Mouse (Mus musculus): ENCODE data around the gene Kcna5. TPM values are rescaled to one million over a fixed set of nuclear protein-coding genes. Genes with fewer than 3 reads are reported as not detected.
A peak's percentile ranks its signal among the peaks of the same experiment; 100 is the strongest.

Kcna5 gene
- polyA plus RNA-seq, 1 experiment, result 1.4 TPM

- DNase-seq, result no peak
- TF ChIP-seq POLR2A (IDR thresholded peaks at IDR 0.05; ENCODE audit: borderline replicate concordance, extremely low read depth, low read depth, low read length) (no peak), CTCF (IDR thresholded peaks at IDR 0.05; ENCODE audit: insufficient read depth, low read length) (no peak)
- WGBS, result 89% methylated on average over 9 of the region's 9 CpGs
- no peak overlapping the region for H3K4me3 ChIP-seq (replicated peaks; ENCODE audit: extremely low read depth, low read depth, low read length)
- no peaks in the 10 kb centered on the region for H3K4me1 ChIP-seq (ENCODE audit: control insufficient read depth, insufficient read depth, low read length)
Observed at GRCm38 (mm10) chr6:126567326-126567725, 32.1 kb upstream of the Kcna5 start.

DNA sequence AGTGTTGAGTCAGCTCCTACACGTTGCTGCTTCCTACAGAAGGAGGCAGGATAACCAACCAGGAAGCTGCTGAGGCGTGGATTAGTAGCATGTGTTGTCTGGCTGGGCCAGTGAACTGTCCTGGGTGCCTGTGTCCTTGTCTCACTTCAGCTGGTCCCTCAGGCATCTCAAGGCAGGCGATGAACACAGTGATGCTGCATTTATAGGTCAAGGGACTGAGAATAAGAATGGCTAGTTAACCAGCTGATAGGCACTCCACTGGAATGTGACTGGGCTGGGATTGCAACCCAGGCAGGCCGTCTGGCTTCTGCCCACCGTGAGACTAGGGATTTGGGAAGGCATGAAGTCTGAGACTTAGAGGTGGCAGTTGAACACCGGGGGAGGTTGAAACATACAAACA lies 29.2 kb upstream of the Kcna5 start:
- Histone ChIP-seq H3K4me3 (replicated peaks; ENCODE audit: extremely low read depth, low read depth, low read length) (no peak overlapping the region), H3K4me1 (ENCODE audit: control insufficient read depth, insufficient read depth, low read length) (no peaks in the 10 kb centered on the region)
- no peak for DNase-seq
- 52% methylated on average over 6 of the region's 6 CpGs for WGBS
- TF ChIP-seq CTCF (IDR thresholded peaks at IDR 0.05; ENCODE audit: insufficient read depth, low read length), result no peak
- TF ChIP-seq POLR2A (IDR thresholded peaks at IDR 0.05; ENCODE audit: borderline replicate concordance, extremely low read depth, low read depth, low read length), result no peak

DNA sequence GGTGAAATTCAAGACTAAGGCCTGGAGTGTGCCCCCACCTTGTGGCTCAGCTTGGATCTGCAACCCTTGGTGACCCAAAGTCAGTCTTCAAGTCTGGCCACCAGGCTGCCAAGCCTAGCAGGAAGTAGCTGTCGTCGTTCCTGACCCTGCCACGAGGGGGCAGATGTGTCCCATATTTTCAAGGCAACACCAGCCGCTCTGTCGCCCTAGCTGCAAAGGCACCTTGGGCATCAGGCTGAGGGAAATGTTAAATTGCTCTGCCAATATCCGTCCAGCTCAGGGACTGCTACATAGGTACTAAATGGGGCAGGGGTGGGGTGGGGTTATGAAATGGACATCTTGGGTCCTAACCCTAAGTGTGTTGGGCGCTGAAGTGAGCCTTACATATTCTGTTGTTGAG lies 28.7 kb upstream of the Kcna5 start:
- no peak for TF ChIP-seq POLR2A (IDR thresholded peaks at IDR 0.05; ENCODE audit: borderline replicate concordance, extremely low read depth, low read depth, low read length)
- peak; percentile 79 for TF ChIP-seq CTCF (IDR thresholded peaks at IDR 0.05; ENCODE audit: insufficient read depth, low read length)
- Histone ChIP-seq H3K4me1 (ENCODE audit: control insufficient read depth, insufficient read depth, low read length) (no peaks in the 10 kb centered on the region), H3K4me3 (replicated peaks; ENCODE audit: extremely low read depth, low read depth, low read length) (no peak overlapping the region)
- DNase-seq, result peak; percentile 52
- WGBS, result 21% methylated on average over 7 of the region's 7 CpGs

- TF ChIP-seq CTCF (IDR thresholded peaks at IDR 0.05; ENCODE audit: insufficient read depth, low read length) (no peak), POLR2A (IDR thresholded peaks at IDR 0.05; ENCODE audit: borderline replicate concordance, extremely low read depth, low read depth, low read length) (no peak)
- Histone ChIP-seq H3K4me1 (ENCODE audit: control insufficient read depth, insufficient read depth, low read length) (no peaks in the 10 kb centered on the region), H3K4me3 (replicated peaks; ENCODE audit: extremely low read depth, low read depth, low read length) (no peak overlapping the region)
- no peak for DNase-seq
- 25% methylated on average over 4 of the region's 4 CpGs for WGBS
Observed at GRCm38 (mm10) chr6:126561702-126562101, 26.5 kb upstream of the Kcna5 start.

DNA sequence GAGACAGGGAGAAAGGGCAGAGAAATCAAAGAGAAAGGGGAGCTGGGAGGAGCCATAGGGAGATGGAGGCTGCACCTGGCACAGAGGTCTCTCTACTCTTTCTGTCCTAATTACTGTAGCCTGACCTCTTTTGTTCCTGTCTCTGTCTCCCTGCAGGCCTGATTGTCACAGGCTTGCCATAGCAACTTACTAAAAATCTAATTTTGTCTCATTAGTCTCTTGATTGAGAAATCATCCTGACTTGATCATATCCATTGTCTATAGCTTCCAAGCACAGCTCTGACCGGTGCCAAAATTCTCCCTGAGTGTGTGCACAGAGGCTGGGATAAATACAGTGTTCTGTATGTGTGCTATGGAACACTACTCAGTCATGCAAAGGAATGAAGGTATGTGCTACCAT lies 25.5 kb upstream of the Kcna5 start:
- Histone ChIP-seq H3K4me3 (replicated peaks; ENCODE audit: extremely low read depth, low read depth, low read length) (no peak overlapping the region), H3K4me1 (ENCODE audit: control insufficient read depth, insufficient read depth, low read length) (no peaks in the 10 kb centered on the region)
- 86% methylated on average over 1 of the region's 1 CpGs for WGBS
- TF ChIP-seq POLR2A (IDR thresholded peaks at IDR 0.05; ENCODE audit: borderline replicate concordance, extremely low read depth, low read depth, low read length) (no peak), CTCF (IDR thresholded peaks at IDR 0.05; ENCODE audit: insufficient read depth, low read length) (no peak)
- no peak for DNase-seq

DNA sequence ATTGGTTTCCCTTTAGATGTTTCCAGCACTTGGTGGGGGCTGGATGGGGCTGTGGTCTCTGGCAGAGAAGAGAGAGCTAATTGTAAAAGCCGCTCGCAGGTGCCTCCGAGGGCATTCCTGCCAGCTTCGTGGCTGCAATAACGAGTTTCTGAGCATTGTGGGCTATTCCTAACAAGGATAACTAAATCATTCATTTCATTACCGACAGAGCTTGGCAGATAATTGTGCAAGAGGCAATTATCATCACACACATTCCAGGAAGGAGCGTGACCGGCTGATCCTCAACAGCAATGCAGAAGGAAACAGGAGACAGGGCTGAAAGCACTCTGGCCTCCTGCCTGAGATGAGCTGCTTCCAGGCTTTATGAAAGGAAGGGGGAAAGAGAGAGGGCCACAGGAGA lies 24.8 kb upstream of the Kcna5 start:
- DNase-seq, result no peak
- WGBS, result 44% methylated on average over 8 of the region's 8 CpGs
- no peaks in the 10 kb centered on the region for H3K4me1 ChIP-seq (ENCODE audit: control insufficient read depth, insufficient read depth, low read length)
- no peak overlapping the region for H3K4me3 ChIP-seq (replicated peaks; ENCODE audit: extremely low read depth, low read depth, low read length)
- TF ChIP-seq CTCF (IDR thresholded peaks at IDR 0.05; ENCODE audit: insufficient read depth, low read length) (no peak), POLR2A (IDR thresholded peaks at IDR 0.05; ENCODE audit: borderline replicate concordance, extremely low read depth, low read depth, low read length) (no peak)

GRCm38 (mm10) chr6:126558276-126558675 lies 23.1 kb upstream of the Kcna5 start:
- Histone ChIP-seq H3K4me1 (ENCODE audit: control insufficient read depth, insufficient read depth, low read length) (no peaks in the 10 kb centered on the region), H3K4me3 (replicated peaks; ENCODE audit: extremely low read depth, low read depth, low read length) (no peak overlapping the region)
- DNase-seq, result no peak
- 29% methylated on average over 3 of the region's 3 CpGs for WGBS
- TF ChIP-seq POLR2A (IDR thresholded peaks at IDR 0.05; ENCODE audit: borderline replicate concordance, extremely low read depth, low read depth, low read length) (no peak), CTCF (IDR thresholded peaks at IDR 0.05; ENCODE audit: insufficient read depth, low read length) (no peak)

DNA sequence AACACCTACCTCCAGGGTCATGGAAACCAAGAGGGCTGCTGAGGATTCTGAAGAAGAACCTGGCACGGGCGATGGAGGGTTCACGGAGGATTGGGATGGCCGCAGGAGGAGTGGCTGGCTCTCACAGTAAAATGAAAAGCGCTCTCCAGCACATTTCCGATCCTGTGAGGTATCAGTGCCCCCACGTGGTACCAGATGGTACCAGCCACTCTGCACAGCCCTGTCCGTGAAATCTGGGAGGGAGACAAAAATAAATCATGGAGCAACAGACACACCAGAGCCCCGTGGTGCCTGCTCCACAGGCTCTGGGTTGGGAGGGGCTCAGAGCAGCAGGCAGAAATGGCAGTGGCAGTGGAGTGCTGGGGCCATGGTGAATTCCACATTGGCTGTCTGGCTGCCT lies 18.6 kb upstream of the Kcna5 start:
- no peak for DNase-seq
- Histone ChIP-seq H3K4me1 (ENCODE audit: control insufficient read depth, insufficient read depth, low read length) (no peaks in the 10 kb centered on the region), H3K4me3 (replicated peaks; ENCODE audit: extremely low read depth, low read depth, low read length) (no peak overlapping the region)
- 22% methylated on average over 9 of the region's 9 CpGs for WGBS
- TF ChIP-seq CTCF (IDR thresholded peaks at IDR 0.05; ENCODE audit: insufficient read depth, low read length) (0 out of 2 replicates have a peak, but pooled peaks have one; percentile 7), POLR2A (IDR thresholded peaks at IDR 0.05; ENCODE audit: borderline replicate concordance, extremely low read depth, low read depth, low read length) (no peak)

- Histone ChIP-seq H3K4me3 (replicated peaks; ENCODE audit: extremely low read depth, low read depth, low read length) (no peak overlapping the region), H3K4me1 (ENCODE audit: control insufficient read depth, insufficient read depth, low read length) (no peaks in the 10 kb centered on the region)
- peak; percentile 13 for DNase-seq
- WGBS, result 19% methylated on average over 9 of the region's 9 CpGs
- TF ChIP-seq CTCF (IDR thresholded peaks at IDR 0.05; ENCODE audit: insufficient read depth, low read length) (peak; percentile 99), POLR2A (IDR thresholded peaks at IDR 0.05; ENCODE audit: borderline replicate concordance, extremely low read depth, low read depth, low read length) (no peak)
Observed at GRCm38 (mm10) chr6:126551862-126552395, 16.7 kb upstream of the Kcna5 start.

GRCm38 (mm10) chr6:126544107-126545036 lies 9.2 kb upstream of the Kcna5 start:
- Histone ChIP-seq H3K4me3 (replicated peaks; ENCODE audit: extremely low read depth, low read depth, low read length) (no peak overlapping the region), H3K4me1 (ENCODE audit: control insufficient read depth, insufficient read depth, low read length) (no peaks in the 10 kb centered on the region)
- DNase-seq, result no peak
- 67% methylated on average over 16 of the region's 16 CpGs for WGBS
- no peak for TF ChIP-seq CTCF (IDR thresholded peaks at IDR 0.05; ENCODE audit: insufficient read depth, low read length)
- no peak for TF ChIP-seq POLR2A (IDR thresholded peaks at IDR 0.05; ENCODE audit: borderline replicate concordance, extremely low read depth, low read depth, low read length)

Data from lung, adult 2 months (tissue).